Mouse (Mus musculus) gastrocnemius, adult 8-10 months (tissue): Measurements from ENCODE around the gene Ribc2. TPM values are rescaled to one million over a fixed set of nuclear protein-coding genes. Genes with fewer than 3 reads are reported as not detected.

Source experiments
- DNase-seq, 2 experiments: peaks; one replicate each; pipeline ENCODE4 v3.0.0; 2022; ENCODE audit warnings: low spot score in 2 of 2
- total RNA-seq, 4 experiments: library from RNA; stranded (reverse); gene quantifications; 2 replicates each; pipeline ENCODE4 v1.2.4; 2022

The Ribc2 gene
- total RNA-seq, 4 experiments from 2014 or later: not detected

DNA sequence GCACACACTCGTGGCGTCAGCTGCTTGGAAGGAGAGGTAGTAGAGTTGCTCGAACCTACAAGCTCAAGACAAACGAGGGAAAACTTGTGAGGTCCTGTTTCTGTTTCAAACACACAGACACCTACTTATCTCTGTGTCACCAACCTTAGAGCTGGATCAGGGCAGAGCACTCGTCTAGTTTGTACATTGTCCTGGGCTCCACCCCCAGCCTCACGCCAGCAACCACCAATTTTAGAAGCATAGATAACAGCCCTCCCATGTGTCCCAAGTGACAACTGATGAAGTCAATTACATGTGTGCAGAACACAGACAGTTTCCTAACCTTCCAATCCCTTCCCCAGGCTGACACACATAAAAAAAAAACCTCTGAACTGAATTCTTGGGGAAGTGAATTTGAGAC is 46.3 kb downstream of the Ribc2 start:
- no peak for DNase-seq

DNA sequence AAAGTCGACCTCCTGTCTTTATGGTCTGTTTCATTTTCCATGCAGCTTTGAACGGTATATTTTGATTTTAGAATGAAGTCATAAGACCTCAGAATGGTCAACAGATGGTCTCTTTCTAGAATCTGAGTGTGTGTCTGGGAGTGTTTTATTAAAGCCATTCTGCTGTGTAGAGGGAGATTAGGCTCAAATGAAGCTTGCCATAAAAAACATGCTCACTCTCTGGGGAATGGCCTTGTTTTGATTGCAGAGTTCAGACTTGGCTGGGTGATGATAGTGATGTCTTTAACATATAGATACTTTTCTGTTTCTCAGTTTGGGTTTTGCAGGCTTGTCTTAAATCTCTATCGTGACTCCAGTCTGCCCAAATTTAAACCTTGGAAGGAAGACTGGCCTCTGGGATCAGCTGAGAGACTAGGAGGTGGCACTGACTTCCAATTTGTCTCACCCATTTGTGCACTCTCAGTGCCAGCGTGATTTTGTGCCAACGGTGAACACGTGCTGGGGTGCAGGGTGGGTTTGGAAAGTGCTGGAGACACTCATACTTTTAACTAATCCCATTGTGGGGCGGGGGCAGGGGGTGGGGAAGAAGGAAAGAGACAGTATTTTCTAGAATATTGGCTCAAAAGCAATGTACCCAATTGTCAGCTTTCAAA is 47.8 kb downstream of the Ribc2 start:
- DNase-seq: no peak

DNA sequence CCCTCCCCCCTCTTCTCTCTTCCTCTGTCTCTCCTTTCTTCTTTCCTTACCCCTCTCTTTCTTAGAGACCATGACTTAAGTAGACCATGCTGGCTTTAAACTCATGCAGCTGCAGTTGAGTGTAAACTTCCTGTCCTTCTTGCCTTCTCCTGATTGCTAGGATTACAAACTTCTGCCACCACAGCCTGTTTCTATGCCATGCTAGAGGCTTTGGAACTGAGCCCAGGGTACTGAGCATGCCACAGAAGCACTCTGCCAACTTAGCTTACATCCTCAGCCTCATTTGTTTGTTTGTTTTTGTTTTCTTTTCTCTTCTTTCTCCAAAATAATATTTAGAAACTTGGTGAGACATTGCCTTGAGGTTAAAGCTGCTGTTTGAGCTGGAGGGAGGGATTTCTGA is 48.5 kb downstream of the Ribc2 start:
- DNase-seq: no peak

DNA sequence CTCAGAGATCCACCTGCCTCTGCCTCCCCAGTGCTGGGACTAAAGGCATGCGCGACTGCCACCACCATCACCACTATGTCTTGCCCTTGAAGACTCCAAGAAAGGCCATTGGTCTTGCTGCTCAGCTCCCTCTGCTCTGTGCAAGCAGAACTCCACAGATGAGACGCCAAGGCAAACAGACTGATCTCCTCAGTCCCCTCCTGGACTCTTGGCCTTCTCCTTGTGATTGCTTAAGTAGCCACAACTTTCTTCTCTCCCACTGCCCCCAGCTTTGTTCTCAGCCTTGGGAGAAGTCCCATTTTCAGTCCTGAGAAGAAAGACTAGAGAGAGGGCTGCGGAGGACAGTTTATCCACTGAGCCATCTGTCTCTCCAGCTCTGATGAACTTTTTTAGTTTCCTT is 50.2 kb downstream of the Ribc2 start:
- no peak for DNase-seq

DNA sequence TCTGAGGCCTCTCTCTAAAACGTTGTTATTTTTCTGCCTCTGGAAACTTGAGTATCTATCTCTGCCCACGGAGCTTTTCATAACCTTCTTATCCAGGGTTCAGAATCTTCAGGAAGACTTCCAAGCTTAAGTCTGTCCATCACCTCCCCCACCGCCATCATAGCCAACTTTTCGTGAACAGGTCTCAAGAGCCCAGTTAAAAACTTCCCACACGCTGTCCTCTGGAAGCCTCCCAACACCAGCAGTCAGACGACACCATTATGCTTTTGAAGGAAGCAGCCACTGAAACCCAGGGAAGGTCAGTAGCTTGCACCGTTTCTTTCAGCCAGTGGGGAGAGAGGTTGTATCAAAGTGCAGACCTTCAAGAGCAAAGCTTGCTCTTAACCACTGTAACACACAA is 55.0 kb downstream of the Ribc2 start:
- DNase-seq: peak in 1 of 2 experiments; percentile 34

DNA sequence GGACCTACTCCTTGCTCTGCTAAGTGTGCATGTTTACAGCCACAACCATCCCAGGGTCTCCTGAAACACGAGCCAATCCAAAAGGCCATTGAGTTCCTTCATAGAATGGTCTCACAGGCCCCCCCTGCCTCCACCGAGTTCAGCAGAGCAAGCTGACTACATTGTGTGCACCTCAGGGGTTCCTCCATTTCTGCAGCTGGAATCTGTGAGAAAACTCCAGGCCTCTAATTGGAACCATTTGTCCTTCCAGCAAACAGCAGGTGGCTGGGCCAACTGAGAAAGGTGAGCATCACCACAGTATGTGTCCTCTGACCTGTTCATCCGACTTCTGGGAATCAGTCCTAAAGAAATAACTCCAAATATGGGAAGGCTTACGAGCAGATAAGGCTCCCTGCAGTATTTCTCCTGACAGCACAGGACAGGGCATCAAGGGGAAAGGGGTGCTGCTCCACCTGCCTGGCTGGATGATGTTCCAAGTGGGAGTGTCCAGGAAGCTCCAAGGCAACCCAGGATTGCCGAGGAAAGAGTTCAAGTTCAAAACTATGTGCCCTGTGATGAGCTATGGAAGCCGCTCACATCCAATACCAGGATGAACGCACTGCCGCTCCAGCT is 56.4 kb downstream of the Ribc2 start:
- DNase-seq: no peak

Other genes with a start within 250 kb of the Ribc2 start
- gene Gm29666, start 212.0 kb upstream of the Ribc2 start, total RNA-seq: under 1 TPM; 0.19 to 0.27 (median 0.24) TPM
- 10 to 100 TPM; 11.0 to 15.4 (median 14.2) TPM for gene Nup50, start 208.7 kb upstream of the Ribc2 start, total RNA-seq
- 100 to 1,000 TPM; 103 to 132 (median 110) TPM for gene 5031439G07Rik, start 143.5 kb upstream of the Ribc2 start, total RNA-seq
- gene Upk3a, start 114.9 kb upstream of the Ribc2 start, total RNA-seq: not detected
- gene Fam118a, start 103.1 kb upstream of the Ribc2 start, total RNA-seq: 1 to 10 TPM; 4.3 to 6.2 (median 5.2) TPM
- not detected for gene Smc1b, start 114 bp upstream of the Ribc2 start, total RNA-seq
- 10 to 100 TPM in 1 of 4 experiments, 1 to 10 TPM in 3; 2.5 to 13.1 (median 5.3) TPM for gene Fbln1, start 73.9 kb downstream of the Ribc2 start, total RNA-seq
- 10 to 100 TPM; 26.0 to 27.9 (median 27.0) TPM for gene Atxn10, start 204.2 kb downstream of the Ribc2 start, total RNA-seq